Mouse (Mus musculus): Measurements from ENCODE around the gene 1700019A02Rik. TPM values are rescaled to one million over a fixed set of nuclear protein-coding genes. Genes with fewer than 3 reads are reported as not detected.

1700019A02Rik gene
- not detected for total RNA-seq (2021)

- no peak for DNase-seq (ENCODE audit: low spot score in 2 of 2)
- intact Hi-C loops (cut with DNase I): no loop called here
Measured at GRCm38 (mm10) chr1:53187536-53187935, at the start of gene 1700019A02Rik. Gene 1700019A02Rik (minus strand): TSS chr1:53187636.

DNA sequence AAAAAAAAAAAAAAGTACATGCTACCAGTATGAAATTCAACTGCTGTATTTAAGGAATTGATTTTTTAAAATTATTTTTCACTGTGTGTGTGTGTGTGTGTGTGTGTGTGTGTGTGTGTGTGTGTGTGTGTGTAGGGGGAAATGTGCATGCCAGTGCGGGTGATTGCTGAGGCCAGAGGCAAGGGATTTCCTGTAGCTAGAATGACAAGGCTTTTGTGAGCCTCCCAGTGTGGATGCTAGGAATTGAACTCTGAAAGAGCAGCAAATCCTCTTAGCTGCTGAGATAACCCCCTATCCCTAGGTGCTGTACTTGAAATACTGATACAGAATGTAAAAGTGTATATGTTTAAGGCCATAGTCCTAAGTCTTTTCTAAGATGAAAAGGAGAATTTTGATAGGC lies 38.6 kb upstream of the 1700019A02Rik start:
- no peak for DNase-seq (ENCODE audit: low spot score in 2 of 2)
- intact Hi-C loops (cut with DNase I): no loop called here

- intact Hi-C loops (cut with DNase I): no loop called here
Measured at GRCm38 (mm10) chr1:53225616-53226015, 38.2 kb upstream of the 1700019A02Rik start.

GRCm38 (mm10) chr1:53224775-53225174 lies 37.3 kb upstream of the 1700019A02Rik start:
- DNase-seq (ENCODE audit: low spot score in 2 of 2): no peak
- intact Hi-C loops (cut with DNase I): no loop called here

More at GRCm38 (mm10) chr1:53225616-53226015, 38.2 kb upstream of the 1700019A02Rik start:
- DNase-seq (ENCODE audit: low spot score in 2 of 2): peak in 1 of 2 experiments; percentile 19

DNA sequence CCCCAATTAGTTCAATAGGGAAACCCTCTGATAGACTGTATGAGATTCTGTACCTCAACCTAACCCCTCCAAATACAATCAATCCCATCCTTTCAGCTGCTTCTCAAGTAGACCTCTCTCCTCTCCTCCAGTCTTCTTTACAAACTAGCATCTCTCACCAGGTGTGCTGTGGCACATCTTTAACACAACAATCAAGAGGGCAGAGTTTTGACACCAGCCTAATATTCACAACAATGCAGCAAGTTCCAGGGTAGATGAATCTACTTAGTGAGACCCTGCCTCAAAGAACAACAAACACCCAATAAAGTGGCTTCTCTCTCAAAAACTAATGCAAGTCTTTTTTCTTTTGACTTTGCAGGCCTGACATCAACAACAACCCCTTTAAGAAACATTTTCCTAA lies 22.7 kb upstream of the 1700019A02Rik start:
- intact Hi-C loops (cut with DNase I): no loop called here
- DNase-seq (ENCODE audit: low spot score in 2 of 2): no peak

DNA sequence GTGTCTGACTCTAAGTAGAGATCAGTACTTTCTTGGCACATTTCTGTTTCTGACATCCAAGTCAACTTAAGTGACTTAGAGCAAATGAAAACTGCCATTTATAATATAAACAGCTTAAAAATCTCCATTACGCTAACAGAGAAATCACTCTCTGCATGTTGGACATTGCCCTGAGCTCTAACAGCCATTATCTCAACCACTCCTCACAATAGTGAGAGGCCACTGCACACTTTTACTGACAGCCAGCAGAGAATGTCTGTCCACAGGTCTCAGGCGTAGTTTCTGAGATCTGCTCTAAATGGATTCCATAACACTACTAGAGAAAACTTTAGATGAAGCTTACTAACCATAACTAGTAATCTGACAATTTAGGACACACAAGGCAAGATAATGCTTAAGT lies 16.5 kb upstream of the 1700019A02Rik start:
- intact Hi-C loops (cut with DNase I): no loop called here
- no peak for DNase-seq (ENCODE audit: low spot score in 2 of 2)

DNA sequence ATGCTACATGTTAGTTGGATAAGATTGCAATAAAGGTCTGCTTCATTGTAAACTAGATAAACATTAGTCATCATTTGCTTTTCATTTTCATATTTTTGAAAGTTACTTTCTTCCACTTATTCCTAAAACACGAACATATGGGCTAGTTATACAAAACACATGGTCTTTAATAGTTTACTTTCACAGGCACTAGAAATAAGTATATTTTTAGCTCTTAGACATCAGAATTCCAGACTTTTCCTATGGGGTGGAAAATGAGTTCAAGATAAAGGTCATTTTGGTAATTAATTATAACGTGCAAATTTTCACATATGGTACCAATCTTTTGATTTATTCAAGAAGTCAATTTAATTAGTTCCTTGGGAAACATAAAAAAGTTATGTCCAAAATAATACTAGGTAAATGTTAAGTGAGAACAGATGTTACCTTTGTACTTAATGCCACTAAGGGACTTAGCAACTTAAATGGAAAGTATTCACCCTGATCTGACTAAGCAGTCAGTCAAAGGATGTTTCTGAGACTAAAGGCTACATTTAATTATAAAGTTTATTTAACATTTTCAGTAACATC lies 14.3 kb upstream of the 1700019A02Rik start:
- no peak for DNase-seq (ENCODE audit: low spot score in 2 of 2)
- intact Hi-C loops (cut with DNase I): no loop called here

DNA sequence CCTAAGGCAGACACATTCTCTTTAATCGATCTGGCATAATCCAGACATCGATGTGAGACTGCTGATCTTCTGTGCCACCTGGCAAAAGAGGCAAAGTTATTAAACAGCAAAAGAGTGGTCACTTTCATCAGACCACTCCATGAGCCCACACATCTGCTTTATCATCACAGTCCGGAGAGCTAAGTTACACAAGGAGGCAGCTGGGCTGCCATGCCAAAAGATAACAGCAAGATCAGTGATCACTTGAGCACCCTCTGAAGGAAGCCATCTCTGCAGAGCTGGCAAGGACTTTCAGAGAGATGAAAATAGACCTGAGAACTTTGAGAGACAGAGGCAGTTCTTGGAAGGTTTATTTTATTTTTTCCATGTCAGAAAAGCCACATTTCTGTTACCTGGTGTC lies 7.1 kb upstream of the 1700019A02Rik start:
- intact Hi-C loops (cut with DNase I): no loop called here
- no peak for DNase-seq (ENCODE audit: low spot score in 2 of 2)

DNA sequence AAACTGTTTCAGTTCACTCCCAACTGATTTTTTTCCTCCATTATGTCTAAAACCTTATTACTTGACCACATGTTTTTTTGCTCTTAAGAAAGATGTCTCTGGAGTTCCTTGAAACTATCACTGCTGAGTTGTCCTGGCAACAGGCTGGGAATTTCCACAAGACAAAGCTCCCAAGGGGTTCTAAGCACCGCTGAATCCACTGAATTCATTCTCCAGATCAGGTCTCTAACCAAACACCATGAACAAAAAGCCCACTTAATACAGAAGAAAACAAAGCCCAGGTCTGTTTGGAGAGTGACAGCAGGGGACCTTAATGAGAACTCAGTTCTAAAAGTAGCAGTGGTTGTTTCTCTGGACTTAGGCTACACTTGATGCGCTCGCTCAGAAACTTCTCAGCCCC lies 3.8 kb upstream of the 1700019A02Rik start:
- no peak for DNase-seq (ENCODE audit: low spot score in 2 of 2)
- intact Hi-C loops (cut with DNase I): no loop called here

- intact Hi-C loops (cut with DNase I): no loop called here
- DNase-seq (ENCODE audit: low spot score in 2 of 2): no peak
Measured at GRCm38 (mm10) chr1:53189620-53190019, 2.2 kb upstream of the 1700019A02Rik start.

DNA sequence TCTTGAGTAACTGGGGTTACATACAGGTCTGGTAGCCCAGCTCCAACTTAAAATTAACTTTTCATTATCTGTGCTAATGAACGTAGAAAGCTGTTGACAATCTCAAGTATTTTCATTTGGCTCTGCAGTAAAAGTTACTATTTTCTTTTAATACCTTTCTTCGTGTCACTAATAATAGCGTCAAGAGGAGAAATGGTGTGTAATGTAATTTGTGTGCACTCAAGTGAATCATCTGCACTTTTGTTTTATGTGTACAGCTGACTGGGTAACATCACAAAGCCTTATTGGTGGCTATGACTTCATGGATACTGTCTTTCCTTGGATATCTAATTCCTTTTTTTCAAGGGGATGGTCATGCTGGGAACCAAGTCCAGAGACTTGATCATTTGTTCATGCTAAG lies 1.1 kb downstream of the 1700019A02Rik start:
- DNase-seq (ENCODE audit: low spot score in 2 of 2): no peak
- intact Hi-C loops (cut with DNase I): no loop called here

DNA sequence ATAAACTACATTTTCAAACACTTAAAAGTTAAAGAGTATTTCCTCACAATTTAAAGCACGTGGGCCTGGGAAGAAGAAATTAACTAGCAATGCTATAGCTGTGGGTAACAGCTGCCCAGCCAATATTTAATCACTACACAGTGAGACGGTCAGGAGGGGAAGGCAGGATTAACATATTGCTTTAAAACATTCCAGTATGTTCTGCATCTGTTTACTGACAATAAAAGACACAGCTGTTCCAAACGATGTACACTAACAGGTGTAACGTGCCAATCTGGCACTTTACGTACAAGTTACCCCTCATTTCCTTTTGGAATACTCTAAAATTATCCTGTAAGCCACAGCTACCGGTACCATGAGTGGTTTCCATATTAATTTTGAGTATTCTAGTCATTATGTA lies 29.7 kb downstream of the 1700019A02Rik start:
- intact Hi-C loops (cut with DNase I): no loop called here
- DNase-seq (ENCODE audit: low spot score in 2 of 2): no peak

DNA sequence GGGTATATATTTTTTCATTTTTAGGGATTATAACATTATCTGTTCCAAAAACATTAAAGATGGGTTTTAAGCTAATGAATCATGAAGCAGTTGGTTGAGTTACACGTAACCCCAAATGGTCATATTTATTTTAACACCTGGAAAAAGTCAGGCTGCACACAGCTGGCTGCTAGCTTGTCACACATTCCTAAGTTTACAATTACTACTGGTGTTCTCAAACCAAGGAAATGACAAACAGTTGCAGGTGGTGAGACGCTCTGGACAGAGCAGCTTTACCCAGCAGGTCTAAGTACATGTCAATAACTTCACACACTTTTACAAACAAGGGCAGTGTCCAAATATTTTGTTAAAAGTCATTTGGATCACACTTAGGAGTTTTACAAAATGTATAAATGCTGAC lies 64.4 kb downstream of the 1700019A02Rik start:
- intact Hi-C loops (cut with DNase I): no loop called here
- no peak for DNase-seq (ENCODE audit: low spot score in 2 of 2)

- intact Hi-C loops (cut with DNase I): no loop called here
- DNase-seq (ENCODE audit: low spot score in 2 of 2): no peak
Measured at GRCm38 (mm10) chr1:53110561-53110960, 76.9 kb downstream of the 1700019A02Rik start.

Other genes starting within 250 kb of the 1700019A02Rik start
- gene 1700019D03Rik, start 167.5 kb downstream of the 1700019A02Rik start, total RNA-seq (2021): 10 to 100 TPM; 13.7 to 16.3 TPM
- under 1 TPM; 0.41 to 0.62 TPM for gene Mstn, start 126.0 kb downstream of the 1700019A02Rik start, total RNA-seq (2021)
- gene Pms1, start 109.4 kb upstream of the 1700019A02Rik start, total RNA-seq (2021): 10 to 100 TPM; 21.2 to 22.0 TPM
- gene Ormdl1, start 109.5 kb upstream of the 1700019A02Rik start, total RNA-seq (2021): 1 to 10 TPM; 7.3 to 8.3 TPM
- 1 to 10 TPM in 1 of 2 experiments, not detected in 1; 1.1 TPM for gene Gm28778, start 109.5 kb upstream of the 1700019A02Rik start, total RNA-seq (2021)
- gene Osgepl1, start 126.0 kb upstream of the 1700019A02Rik start, total RNA-seq (2021): 10 to 100 TPM; 21.4 to 22.2 TPM
- not detected for gene Asdurf, start 165.0 kb upstream of the 1700019A02Rik start, total RNA-seq (2021)
- under 1 TPM in 1 of 2 experiments, not detected in 1; 0.25 TPM for gene Gm28551, start 165.0 kb upstream of the 1700019A02Rik start, total RNA-seq (2021)
- 10 to 100 TPM; 23.3 to 26.4 TPM for gene Asnsd1, start 165.1 kb upstream of the 1700019A02Rik start, total RNA-seq (2021)